Mouse (Mus musculus) ES-CJ7 (cell line): ENCODE results near the gene Hoxa4.

Source experiments
- DNase-seq: peaks from one replicate; pipeline ENCODE4 v3.0.0; 2011; ENCODE audit warnings: low read depth, low spot score

The Hoxa4 gene

DNA sequence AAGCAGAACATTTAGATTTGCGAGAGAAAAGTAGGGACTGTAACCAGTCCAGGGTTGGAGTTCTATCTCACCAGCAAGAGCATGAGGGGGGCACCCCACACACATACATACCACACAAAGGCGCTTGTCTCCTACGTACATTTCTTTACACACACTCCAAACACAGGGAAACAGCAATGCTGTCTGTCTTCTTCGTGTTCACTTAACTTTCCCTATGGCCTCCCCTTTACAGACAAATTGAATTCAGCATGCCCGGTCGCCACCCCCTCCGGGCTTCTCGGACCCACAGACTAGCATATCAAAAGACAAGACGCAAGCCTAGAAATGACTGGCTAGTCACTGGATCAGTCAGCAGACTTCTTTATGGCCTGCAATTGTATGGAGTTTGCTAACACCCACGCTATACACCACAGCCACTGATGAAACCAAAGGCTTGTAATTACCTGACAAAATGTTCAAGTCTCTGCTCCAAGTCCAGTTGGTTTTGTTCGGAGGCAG lies 11.3 kb downstream of the Hoxa4 start:
- no peak for DNase-seq

DNA sequence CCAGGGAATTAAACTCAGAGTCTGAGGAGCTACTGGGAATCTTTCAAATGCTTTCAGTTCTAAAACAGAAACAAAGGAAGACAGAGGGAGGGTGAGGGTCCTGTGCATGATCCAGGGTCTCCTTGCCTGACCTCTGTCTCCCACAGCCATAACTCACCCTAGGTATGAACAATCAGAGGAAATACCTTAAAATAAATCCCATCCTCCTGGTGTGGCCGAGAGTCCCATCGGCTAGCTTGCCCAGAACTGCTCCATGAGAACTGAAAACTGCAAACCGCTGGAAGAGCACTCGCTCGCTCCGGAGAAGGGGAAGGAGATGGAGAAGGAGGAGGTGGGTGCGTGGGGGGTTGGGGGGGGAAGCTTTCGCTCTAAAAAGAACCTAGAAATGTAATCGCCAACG lies 11.9 kb downstream of the Hoxa4 start:
- no peak for DNase-seq

DNA sequence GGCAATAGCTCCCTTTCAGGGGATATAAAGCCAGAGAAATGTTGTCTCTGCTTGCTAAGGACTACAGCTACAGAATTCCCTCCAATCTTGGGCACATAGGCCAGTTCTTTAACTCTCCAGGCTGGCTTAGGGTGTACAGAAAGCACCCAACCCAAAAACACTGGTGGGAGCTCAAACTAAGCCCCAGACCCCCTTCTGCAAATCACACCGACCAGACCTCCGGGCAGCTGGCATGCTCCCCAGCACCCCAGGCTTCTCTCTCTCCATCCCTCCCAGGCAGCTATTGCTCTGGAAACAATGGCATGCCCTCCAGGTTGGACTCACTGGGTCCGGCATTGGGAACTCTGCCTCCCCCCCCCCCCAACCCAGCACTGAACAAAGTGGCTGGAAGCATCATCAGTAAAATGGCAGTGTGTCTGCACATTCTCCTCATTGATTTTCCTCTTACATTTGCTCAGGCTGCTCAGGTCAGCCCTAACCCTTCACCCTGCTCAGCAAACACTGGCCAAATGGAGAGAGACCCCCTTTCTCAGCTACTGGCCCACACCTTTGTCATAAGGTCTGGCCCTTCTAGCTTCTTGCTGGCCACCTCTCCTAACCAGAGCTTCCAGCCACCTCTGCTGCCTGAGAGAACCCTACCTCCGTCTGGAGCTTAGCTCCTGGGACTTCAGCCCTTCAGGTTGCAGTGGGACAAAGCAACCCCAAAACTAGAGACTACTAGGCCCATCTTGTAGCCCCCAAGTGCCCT lies 12.5 kb downstream of the Hoxa4 start:
- DNase-seq: no peak

DNA sequence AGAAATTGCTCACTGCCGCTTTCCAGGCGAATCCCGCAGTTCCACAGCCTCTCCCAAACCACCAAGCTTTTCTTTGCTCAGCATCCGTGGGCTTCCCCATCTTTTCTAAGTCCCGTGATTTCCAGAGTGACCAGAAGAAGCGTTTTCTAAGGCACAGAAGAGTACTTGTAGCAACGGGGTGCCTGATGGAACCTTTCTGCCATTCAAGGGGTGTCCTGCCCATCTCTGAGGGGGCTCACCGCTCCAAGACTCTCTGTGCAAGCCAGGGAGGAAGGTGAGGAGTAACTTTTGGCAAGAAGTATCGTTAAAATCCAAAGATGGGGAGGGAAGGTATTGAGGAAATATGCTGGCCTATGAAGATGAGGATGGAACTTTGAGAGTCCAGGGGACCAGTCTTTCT lies 13.7 kb downstream of the Hoxa4 start:
- no peak for DNase-seq

DNA sequence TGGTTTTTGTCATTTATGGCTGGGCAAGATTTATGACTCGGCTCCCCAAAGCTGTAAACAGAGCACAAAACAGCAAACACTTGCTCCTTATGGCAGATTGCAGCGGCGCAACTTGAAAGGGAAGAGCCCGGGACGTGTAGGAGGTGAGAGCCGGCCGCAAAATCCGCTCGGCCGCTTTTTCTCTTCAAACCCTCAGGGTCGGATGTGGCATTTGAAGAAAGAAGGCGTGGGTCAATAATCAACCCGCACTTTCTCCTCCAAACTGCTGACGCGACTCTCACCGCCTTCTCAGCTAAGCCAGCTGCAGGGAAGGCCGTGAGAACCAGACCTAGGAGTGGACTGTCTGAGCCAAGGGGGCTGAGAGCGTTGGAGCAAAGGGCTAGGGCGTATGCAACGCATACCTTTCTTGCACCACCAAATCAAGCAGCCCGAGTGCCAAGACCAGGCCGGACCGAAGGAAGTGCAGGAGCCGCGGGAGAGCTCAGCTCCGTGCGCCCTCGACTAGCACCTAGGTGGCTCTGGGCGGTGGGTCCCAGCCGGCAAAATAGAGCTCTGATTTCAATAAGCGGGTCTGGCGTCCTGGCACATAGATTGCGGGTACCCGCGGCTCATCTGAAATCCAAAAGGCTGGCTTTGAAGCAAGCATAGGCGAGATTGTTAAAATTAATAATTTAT lies 14.4 kb downstream of the Hoxa4 start, which contains the start of gene 5730596B20Rik:
Gene 5730596B20Rik, plus strand, starts transcription at position 438 of the 675 bp plus-strand sequence.
- peak; percentile 79 for DNase-seq

DNA sequence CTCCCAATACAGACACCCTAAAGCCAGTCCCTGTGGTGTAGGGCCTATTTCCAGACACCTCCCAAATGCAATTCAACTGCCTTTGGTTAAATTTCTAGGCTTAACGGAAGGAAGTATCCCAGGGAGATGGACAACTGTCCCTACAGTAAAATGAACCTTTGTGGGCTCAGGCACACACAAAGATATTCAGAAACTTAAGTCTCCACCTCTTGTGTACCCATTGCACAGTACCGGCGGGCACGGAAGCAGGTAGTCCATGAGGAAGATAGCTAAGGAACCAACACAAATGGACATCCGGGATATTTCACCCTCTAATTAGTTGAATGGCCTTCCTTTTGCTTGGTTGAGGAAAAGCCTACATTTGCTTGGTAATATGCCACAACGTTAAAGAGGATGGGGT lies 15.2 kb downstream of the Hoxa4 start:
- DNase-seq: no peak

DNA sequence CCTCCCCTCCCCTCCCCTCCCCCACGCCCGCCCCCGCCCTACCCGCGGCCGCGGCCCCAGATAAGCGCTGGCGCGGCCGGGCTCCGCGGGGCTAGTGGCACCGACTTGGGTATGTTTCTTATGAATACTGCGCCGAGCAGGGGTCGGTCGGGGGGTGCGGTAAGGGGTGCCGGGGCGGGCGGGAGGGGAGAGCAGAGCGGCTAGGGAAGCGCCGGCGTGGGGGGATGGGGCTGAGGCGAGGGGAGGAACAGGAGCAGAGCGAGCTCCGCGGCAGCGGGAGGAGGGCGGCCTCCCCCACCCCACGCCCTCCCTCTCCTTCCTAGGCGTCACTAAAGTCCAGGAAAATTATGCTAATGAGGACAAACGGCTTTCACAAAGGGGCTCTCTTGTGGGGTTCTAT lies 15.7 kb downstream of the Hoxa4 start:
- peak; percentile 70 for DNase-seq

DNA sequence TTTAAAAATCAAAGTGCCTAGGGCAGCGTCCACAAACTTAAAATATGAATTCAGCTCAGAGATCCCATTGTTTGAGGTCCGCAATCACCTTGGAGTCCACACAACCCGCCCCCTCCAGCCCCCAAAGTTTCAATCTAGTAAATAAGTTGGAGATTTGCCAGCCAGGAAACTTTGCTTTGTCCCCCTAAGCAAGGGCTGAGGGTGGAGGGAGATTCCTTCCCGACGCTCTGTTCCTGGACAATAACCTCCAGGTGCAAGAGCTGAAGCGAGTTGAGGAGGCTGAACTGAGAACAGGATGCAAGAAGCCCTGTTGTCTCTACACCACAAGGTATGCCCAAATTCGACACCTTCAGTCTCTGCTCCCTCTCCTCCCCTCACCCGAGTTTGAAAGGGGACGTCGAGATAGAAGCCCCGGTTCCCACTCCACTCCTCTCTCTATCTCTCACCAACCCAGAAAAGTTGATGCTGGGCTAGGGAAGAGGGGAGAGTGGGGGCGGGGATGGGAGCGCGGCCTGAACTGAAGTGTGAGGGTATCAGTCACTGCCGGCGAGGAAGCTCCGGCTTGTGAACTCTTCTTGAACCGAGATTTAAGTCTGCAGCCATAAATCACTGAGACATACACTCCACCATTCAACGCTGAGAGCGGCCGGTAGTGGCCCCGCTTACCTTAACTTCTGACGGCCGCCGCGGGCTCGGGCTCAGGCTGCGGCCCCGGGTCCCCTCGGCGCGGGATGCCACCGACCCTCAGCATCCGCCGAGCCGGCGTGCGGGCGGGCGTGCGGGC lies 16.4 kb downstream of the Hoxa4 start:
- peak; percentile 89 for DNase-seq

DNA sequence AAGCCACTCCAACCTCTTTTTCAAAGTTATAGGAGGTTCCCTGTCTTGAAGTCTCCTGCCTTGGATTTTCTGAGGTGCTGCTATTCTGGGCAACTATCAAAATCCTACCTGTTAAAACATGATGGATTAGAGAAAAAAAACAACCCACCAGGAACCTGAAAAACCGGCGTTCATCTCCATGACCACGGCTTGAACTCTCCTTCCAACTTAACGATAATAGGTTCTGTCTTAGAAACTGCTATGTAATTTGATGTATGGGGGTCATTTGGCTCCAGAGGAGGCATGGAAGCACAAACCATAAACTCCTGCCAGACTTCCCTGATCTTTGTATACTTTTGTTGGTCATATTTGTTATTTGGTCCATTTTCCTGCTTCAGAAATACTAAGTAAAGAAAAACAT lies 17.9 kb downstream of the Hoxa4 start:
- no peak for DNase-seq

DNA sequence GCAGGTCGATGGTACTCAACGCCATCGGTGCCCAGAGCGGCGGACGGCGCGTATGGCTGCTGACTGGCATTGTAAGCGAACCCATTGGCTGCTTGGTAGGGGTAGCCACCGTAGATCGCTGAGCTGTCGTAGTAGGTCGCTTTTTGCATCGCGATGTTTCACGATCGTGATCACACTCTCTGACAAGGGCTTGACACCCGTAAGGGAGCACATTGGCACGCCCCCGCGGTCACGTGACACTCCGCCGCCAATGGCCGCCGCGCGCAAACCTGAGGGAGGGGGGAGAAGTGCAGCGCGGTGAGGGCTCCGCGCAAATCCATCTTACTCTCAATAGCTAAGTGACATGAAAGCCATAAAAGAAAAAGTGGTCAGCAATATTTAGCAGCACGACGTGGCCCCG lies 19.1 kb downstream of the Hoxa4 start:
- peak; percentile 99 for DNase-seq

DNA sequence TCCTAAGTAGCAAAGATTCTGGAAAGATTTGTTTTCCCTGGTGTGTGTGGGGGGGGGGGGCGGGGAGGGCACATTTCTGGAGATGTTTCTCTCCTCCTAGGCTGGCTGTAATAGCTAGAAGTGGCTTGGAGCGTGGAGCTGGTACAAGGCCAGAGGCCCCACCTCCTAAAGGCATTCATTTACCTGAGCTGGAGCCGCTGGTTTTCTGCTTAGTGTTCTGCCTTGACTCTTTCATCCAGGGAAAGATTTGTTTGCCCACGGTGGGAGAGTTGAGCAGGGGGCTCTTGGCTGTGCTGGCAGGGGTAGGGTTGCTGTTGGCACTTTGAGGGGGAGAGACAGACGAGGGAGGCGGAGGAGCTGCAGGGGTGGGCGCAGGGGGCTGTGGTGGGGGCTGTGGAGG lies 19.6 kb downstream of the Hoxa4 start:
- DNase-seq: no peak

DNA sequence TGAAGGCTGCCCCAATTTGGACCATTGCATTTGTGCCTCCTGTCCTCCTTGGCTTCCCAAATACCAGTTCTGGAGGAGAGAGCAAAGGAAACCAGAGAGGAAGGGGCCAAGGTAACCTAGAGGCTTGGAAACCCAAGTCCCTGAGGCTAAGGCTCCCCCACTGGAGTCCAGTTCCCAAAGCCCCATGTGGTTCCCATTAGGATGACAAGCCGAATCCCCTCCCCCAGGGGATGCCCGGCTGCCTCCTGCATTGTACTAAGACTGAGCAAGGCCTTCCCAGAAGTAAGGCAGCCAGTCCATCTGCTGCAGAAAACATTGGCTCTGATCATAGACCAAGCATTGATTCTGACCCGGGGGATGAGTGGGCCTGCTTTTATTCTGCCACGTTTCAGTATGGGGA lies 20.2 kb downstream of the Hoxa4 start:
- DNase-seq: no peak

DNA sequence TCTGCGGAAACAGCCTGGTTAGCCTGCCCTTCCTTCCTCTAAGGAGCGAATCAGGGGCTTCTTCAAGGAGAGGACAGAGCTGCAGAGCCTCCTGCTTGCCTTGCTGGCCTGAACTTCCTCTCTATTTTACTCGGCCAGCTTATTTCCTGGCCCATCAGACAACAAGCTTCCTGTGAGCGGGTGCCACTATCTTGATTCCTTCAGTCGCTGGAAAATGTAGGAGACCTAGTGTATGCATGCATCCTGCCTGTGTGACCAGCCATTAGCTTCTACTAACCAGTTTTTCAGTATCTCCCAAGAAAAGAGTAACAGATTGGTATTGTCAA lies 20.7 kb downstream of the Hoxa4 start:
- DNase-seq: no peak

DNA sequence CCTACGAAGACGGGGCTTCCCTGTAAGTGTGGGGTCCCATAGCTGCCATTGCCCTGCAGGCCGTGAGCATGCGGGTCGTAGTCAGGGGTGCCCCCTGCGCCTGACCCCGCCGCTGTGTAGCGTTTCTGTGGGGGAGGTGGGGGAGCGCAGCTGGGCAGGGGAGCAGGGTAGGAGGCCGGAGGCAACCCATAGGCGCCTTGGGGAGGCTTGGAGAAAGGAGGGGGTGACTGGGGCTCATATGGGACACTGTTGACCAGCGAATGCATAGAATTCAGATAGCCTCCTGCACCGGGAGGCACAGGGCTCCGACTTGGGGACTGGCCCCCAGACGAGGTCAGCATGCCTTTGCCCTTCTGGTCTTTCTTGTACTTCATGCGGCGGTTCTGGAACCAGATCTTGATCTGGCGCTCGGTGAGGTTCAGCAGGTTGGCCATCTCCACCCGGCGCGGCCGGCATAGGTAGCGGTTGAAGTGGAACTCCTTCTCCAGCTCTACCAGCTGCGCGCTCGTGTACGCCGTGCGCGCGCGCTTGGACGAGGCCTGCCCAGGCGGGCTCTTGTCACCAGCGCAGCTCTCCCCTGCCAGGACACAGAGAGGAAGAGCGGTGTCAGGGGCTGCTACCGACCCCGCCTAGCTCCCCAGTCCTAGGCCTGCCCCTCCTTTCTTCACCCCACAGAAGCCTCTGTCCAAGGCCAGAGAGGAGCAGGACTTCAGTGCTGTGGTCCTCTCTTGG lies 21.2 kb downstream of the Hoxa4 start:
- DNase-seq: no peak

DNA sequence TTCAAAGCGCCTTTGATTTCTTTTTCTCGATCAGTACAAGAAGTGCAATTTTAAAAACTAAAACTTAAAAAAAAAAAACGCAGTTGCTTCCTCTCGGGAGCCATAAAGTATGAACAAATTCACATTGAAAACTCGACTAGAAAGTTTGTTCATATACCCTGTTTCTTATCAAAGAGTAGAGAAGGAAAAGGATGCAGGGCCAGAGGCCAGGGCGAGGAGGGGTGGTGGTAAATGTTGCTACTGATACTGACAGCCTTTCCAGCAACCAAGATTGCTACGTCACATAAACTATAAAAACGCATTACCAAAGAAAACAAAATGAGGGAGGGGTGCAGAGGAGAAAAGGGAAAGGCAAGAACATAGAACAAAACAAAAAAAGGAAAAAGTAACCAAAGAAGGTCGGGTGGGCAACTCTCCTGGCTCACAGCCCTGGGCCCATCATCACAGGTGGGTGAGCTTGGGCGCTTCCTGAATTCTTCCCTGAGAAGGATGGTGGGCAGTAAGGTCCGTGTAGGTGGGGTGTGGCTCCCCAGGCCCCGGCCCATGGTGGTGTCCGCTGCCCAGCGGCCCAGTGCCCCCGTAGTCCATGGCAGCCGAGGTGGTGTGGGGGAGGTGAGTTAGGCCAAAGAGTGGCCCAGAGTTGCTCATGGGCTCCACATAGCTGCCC lies 21.9 kb downstream of the Hoxa4 start:
- DNase-seq: no peak

DNA sequence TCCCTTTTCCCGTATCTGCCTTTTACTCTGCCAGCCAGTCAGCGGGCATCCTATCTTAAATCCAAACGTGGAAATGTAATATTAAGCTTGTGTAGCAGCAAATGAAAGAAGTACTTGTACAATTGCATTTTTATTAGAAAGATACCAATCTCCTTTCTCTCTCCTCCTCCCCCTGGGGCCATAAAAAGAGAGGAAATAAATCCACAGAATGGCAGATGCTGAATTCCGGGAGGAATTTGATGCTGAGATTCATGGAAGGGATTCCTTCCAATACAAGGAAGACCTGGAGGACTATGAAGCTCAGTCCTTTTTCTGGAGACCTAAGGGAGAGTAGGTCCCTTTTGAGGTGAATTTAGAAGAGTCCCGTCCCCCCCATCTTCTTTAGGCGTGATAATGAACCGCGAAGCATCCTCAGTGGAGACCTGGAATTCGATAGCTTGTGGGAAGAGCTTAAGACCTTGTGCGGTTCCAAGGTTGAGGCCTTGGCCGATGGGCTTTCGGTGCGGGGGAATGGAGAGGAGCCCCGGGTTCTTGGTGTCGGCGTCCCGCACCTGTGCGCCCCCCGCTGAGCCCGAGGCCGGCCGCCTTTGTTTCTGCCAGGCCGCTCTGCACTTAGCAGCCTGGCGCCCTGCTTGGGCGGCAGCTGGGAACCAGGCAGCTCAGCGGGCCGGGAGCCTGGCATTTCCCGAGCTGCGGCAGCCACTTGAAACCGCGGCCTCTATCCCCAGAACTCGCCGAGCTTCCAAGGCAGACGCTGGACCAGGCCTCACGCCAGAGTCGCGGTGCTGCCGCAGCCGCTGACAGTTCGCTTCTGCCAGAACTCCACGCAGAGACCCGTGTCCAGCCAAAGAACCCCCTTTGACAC lies 23.1 kb downstream of the Hoxa4 start:
- peak; percentile 51 for DNase-seq

DNA sequence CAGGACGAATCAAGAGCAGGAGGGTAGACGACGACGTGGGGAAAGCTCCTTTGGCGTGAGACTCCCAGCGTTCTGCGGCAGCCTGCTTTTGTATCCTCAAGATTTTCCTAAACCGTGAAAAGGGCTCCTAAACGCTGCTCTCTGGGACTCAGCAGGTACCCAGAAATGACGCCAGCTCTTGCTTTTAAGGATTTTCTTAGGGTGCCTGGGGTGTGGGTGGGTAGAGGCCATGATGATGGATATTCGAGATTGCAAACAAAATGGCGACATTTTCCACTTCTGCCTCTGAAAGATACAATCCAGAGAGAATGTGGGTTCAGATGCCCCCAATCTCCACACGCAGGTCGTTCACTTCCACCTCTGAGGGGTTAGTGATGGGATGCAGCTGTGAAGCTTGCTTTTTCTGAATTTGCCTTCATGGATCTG lies 23.8 kb downstream of the Hoxa4 start:
- no peak for DNase-seq

DNA sequence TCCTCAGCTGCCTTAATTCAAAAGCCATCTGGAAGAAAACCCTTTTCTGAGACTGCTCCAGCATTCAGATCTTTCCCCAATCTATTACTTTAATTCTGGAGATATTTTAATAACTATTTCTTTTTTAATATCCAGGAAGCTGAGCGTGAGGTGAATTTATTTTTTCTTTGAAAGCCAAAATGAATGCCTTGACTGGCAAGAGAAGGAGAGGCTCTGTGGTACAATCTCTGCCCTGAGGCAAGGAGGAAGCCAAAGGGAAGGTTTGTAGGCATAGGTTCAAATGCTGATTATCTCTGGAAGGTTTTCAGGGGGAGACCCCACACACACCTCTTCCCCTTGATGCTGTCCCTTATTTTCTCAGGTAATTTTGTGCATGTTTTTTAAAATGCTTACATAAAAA lies 24.4 kb downstream of the Hoxa4 start:
- no peak for DNase-seq

DNA sequence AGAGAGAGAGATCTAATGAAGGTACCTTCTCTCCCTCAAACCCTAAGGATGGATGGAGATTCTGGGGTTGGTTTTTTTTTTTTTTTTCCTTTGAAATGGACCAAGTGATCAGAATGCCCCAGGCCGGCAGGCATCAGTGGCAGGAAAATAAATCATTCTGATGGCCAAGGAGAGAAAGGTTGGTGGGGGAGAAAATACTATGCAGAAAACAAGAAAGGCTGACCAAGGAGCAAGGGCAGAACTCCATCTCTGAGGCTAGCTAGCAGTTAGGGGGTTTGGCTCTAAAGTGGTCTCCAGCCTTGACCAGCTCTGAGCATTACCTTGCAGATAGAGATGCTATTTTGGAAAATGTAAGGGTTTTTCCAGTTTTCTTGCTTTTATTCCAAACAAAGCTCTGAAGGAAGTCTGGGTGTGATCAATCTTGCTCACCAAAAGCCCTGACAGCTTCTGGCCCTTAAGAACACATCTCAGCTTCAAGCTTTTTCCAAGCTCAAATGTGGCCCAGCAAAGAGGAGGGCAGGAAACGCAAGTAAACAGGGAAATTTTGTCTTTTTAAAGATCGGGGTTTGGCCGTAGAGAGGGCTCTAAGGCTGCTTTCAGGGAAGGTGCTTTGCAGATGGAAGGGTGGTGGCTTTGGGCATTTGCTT lies 25.0 kb downstream of the Hoxa4 start:
- no peak for DNase-seq
